Mouse (Mus musculus): ENCODE measurements around the gene Cyfip2. TPM values are rescaled to one million over a fixed set of nuclear protein-coding genes. Genes with fewer than 3 reads are reported as not detected.

Cyfip2 gene
- total and polyA plus RNA-seq, 3 experiments: 28.8 to 68.8 (median 55.2) TPM

GRCm38 (mm10) chr11:46241985-46242384, 70.7 kb downstream of the Cyfip2 start:
- TF ChIP-seq POLR2A (IDR thresholded peaks at IDR 0.05; ENCODE audit: insufficient read depth, low read depth, low read length) (no peak), CTCF (IDR thresholded peaks at IDR 0.05) (no peak), EP300 (IDR thresholded peaks at IDR 0.05; ENCODE audit: insufficient read depth, low read depth, low read length) (no peak)
- Histone ChIP-seq H3K9ac (ENCODE audit: low read depth, low read length) (no peak overlapping the region), H3K27me3 (ENCODE audit: control insufficient read depth, insufficient read depth, low read length) (no peaks in the 10 kb centered on the region), H3K27ac (no peak overlapping the region), H3K4me3 (no peak overlapping the region), H3K4me1 (ENCODE audit: control insufficient read depth, insufficient read depth, low read length) (no peaks in the 10 kb centered on the region), H3K79me2 (replicated peaks; ENCODE audit: control insufficient read depth, insufficient read depth, low read length) (no peaks in the 10 kb centered on the region), H3K36me3 (ENCODE audit: control insufficient read depth, insufficient read depth, low read length) (no peaks in the 10 kb centered on the region)
- 86% methylated on average over 8 of the region's 8 CpGs for WGBS
- intact Hi-C loops (cut with DNase I): no loop called here
- DNase-seq: no peak

DNA sequence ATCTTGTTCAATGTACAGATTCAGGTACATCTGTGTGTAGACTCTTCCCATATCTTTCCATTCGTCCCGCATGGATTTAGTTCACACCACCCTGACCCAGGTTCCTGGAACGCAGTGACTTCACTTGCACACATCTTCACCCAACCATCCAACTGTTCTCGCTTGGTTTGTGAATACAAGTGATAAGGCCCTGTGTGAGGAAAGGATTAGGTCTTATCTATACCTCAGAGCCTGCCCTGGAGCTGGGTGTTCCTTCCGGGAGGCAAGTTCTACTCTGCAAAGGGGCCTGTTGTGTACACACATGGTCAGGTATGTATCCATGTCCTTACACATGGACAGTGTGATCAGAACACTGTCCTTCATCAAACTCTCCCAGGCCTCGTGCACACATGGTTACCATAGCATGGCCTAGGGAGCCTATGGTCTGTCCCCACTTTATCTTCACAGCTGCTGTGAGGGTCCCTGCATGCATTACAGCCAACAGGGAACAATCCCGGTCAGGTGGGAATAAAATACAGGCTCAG, 71.4 kb downstream of the Cyfip2 start:
- no peaks in the 10 kb centered on the region for H3K27me3 ChIP-seq (ENCODE audit: control insufficient read depth, insufficient read depth, low read length)
- TF ChIP-seq CTCF (IDR thresholded peaks at IDR 0.05): no peak
- TF ChIP-seq POLR2A (IDR thresholded peaks at IDR 0.05; ENCODE audit: insufficient read depth, low read depth, low read length): no peak
- TF ChIP-seq EP300 (IDR thresholded peaks at IDR 0.05; ENCODE audit: insufficient read depth, low read depth, low read length): no peak
- no peaks in the 10 kb centered on the region for H3K36me3 ChIP-seq (ENCODE audit: control insufficient read depth, insufficient read depth, low read length)
- intact Hi-C loops (cut with DNase I): no loop called here
- H3K79me2 ChIP-seq (replicated peaks; ENCODE audit: control insufficient read depth, insufficient read depth, low read length): no peaks in the 10 kb centered on the region
- no peak for DNase-seq
- no peak overlapping the region for H3K4me3 ChIP-seq
- H3K4me1 ChIP-seq (ENCODE audit: control insufficient read depth, insufficient read depth, low read length): no peaks in the 10 kb centered on the region
- no peak overlapping the region for H3K9ac ChIP-seq (ENCODE audit: low read depth, low read length)
- no peak overlapping the region for H3K27ac ChIP-seq
- WGBS: 64% methylated on average over 7 of the region's 7 CpGs

DNA sequence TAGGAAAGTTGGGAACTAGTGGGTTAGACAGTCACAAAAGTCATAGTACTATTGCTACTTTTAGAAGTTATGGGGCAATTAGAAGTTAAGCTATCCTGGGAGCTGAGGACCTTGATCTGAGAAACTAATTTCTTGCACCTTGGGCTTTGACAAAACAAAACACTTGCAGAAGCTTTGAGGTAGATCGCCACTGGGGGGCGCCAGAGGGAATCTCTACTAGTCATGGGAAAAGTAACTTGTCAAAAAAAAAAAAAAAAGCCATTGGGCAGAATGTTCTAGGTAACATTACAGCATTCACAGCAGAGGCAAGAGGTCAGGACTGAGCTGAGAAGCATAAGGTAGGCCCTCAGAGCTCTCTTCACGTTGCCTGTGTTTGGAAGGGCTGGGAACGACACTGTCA, 75.7 kb downstream of the Cyfip2 start:
- TF ChIP-seq POLR2A (IDR thresholded peaks at IDR 0.05; ENCODE audit: insufficient read depth, low read depth, low read length): no peak
- peak; percentile 70 for TF ChIP-seq CTCF (IDR thresholded peaks at IDR 0.05)
- intact Hi-C loops (cut with DNase I): no loop called here
- no peaks in the 10 kb centered on the region for H3K27me3 ChIP-seq (ENCODE audit: control insufficient read depth, insufficient read depth, low read length)
- 45% methylated on average over 4 of the region's 4 CpGs for WGBS
- no peak overlapping the region for H3K27ac ChIP-seq
- H3K4me3 ChIP-seq: no peak overlapping the region
- DNase-seq: peak; percentile 27 to 58
- no peaks in the 10 kb centered on the region for H3K79me2 ChIP-seq (replicated peaks; ENCODE audit: control insufficient read depth, insufficient read depth, low read length)
- no peaks in the 10 kb centered on the region for H3K36me3 ChIP-seq (ENCODE audit: control insufficient read depth, insufficient read depth, low read length)
- no peak overlapping the region for H3K9ac ChIP-seq (ENCODE audit: low read depth, low read length)
- H3K4me1 ChIP-seq (ENCODE audit: control insufficient read depth, insufficient read depth, low read length): no peaks in the 10 kb centered on the region

GRCm38 (mm10) chr11:46235334-46235733, 77.3 kb downstream of the Cyfip2 start, which contains the start of gene Fndc9:
Gene Fndc9 (plus strand): TSS chr11:46235531.
- Histone ChIP-seq H3K79me2 (replicated peaks; ENCODE audit: control insufficient read depth, insufficient read depth, low read length) (no peaks in the 10 kb centered on the region), H3K9ac (ENCODE audit: low read depth, low read length) (no peak within 1 kb of the TSS), H3K27me3 (ENCODE audit: control insufficient read depth, insufficient read depth, low read length) (no peaks in the 10 kb centered on the region), H3K4me1 (ENCODE audit: control insufficient read depth, insufficient read depth, low read length) (no peaks in the 10 kb centered on the region), H3K27ac (no peak within 1 kb of the TSS), H3K36me3 (ENCODE audit: control insufficient read depth, insufficient read depth, low read length) (no peaks in the 10 kb centered on the region), H3K4me3 (no peak within 1 kb of the TSS)
- WGBS: 79% methylated on average over 11 of the region's 11 CpGs
- TF ChIP-seq POLR2A (IDR thresholded peaks at IDR 0.05; ENCODE audit: insufficient read depth, low read depth, low read length) (no peak), CTCF (IDR thresholded peaks at IDR 0.05) (no peak), EP300 (IDR thresholded peaks at IDR 0.05; ENCODE audit: insufficient read depth, low read depth, low read length) (no peak)
- no peak for DNase-seq
- intact Hi-C loops (cut with DNase I): no loop called here

DNA sequence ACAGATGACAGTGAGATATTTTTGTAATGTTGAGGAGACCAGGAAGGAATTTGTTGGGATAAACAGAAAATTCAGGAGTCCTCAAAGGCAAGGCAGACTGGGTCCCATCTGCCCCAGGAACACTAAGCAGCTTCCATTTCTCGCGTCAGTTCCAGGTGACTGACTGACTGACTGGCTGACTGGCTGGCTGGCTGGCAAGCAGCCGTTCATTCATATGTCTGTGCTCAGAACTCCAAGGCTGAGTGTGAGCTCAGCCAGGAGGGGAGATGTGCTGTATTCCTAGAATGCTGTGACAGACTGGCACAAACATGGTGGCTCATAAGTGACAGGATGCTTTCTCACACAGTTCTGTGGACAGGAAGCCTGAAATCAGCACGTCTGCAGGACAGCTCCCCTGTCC, 78.7 kb downstream of the Cyfip2 start:
- TF ChIP-seq CTCF (IDR thresholded peaks at IDR 0.05) (no peak), EP300 (IDR thresholded peaks at IDR 0.05; ENCODE audit: insufficient read depth, low read depth, low read length) (no peak), POLR2A (IDR thresholded peaks at IDR 0.05; ENCODE audit: insufficient read depth, low read depth, low read length) (no peak)
- Histone ChIP-seq H3K36me3 (ENCODE audit: control insufficient read depth, insufficient read depth, low read length) (no peaks in the 10 kb centered on the region), H3K27me3 (ENCODE audit: control insufficient read depth, insufficient read depth, low read length) (no peaks in the 10 kb centered on the region), H3K27ac (no peak overlapping the region), H3K4me1 (ENCODE audit: control insufficient read depth, insufficient read depth, low read length) (no peaks in the 10 kb centered on the region), H3K79me2 (replicated peaks; ENCODE audit: control insufficient read depth, insufficient read depth, low read length) (no peaks in the 10 kb centered on the region), H3K9ac (ENCODE audit: low read depth, low read length) (no peak overlapping the region), H3K4me3 (no peak overlapping the region)
- no peak for DNase-seq
- intact Hi-C loops (cut with DNase I): no loop called here
- 66% methylated on average over 4 of the region's 4 CpGs for WGBS

DNA sequence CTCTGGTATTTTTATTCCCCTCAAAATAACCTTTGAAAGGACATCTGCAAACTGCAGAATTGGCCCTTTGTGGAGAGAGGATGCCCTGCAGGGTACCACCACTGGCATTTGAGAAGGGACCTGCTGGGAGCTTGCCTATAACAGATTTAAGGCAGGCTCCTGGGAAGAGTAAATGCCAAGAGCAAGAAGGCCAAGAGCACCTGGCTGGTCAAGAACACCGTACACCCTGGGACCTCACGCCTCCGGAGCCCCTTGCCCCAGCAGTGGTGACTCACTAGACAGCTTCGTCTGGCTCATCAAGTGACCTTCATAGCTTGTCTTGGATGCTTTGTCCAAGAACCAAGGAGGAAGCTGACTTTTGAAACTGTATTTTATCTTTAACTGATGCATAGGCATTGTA, 79.9 kb downstream of the Cyfip2 start:
- Histone ChIP-seq H3K27ac (no peak overlapping the region), H3K79me2 (replicated peaks; ENCODE audit: control insufficient read depth, insufficient read depth, low read length) (no peaks in the 10 kb centered on the region), H3K4me1 (ENCODE audit: control insufficient read depth, insufficient read depth, low read length) (no peaks in the 10 kb centered on the region), H3K9ac (ENCODE audit: low read depth, low read length) (no peak overlapping the region), H3K27me3 (ENCODE audit: control insufficient read depth, insufficient read depth, low read length) (no peaks in the 10 kb centered on the region), H3K4me3 (no peak overlapping the region), H3K36me3 (ENCODE audit: control insufficient read depth, insufficient read depth, low read length) (no peaks in the 10 kb centered on the region)
- DNase-seq: no peak
- WGBS: 86% methylated on average over 4 of the region's 4 CpGs
- TF ChIP-seq POLR2A (IDR thresholded peaks at IDR 0.05; ENCODE audit: insufficient read depth, low read depth, low read length): no peak
- TF ChIP-seq CTCF (IDR thresholded peaks at IDR 0.05): no peak
- no peak for TF ChIP-seq EP300 (IDR thresholded peaks at IDR 0.05; ENCODE audit: insufficient read depth, low read depth, low read length)
- intact Hi-C loops (cut with DNase I): no loop called here

All from heart, adult 2 months (tissue).